Mouse (Mus musculus): Measurements from ENCODE around the gene Cbx2. TPM values are rescaled to one million over a fixed set of nuclear protein-coding genes. Genes with fewer than 3 reads are reported as not detected.

Gene Cbx2
- polyA plus RNA-seq, 1 experiment from 2014 or later: 81.0 TPM

GRCm38 (mm10) chr11:119037780-119038401, 15.1 kb downstream of the Cbx2 start:
- H3K27me3 ChIP-seq: peaks cover 77% of the 10 kb centered on the region
- WGBS: 2% methylated on average over 18 of the region's 18 CpGs
- no peak for ATAC-seq (ENCODE audit: low FRiP score, low read depth)
- H3K4me1 ChIP-seq: peaks cover 75% of the 10 kb centered on the region
- H3K27ac ChIP-seq (replicated peaks): no peak overlapping the region
- no peaks in the 10 kb centered on the region for H3K9me3 ChIP-seq
- peak overlapping the region; percentile 78 for H3K4me2 ChIP-seq (replicated peaks)
- no peak overlapping the region; the same call in 1 of the 2 replicates for H3K9ac ChIP-seq (replicated peaks)
- H3K4me3 ChIP-seq: peak overlapping the region; percentile 48
- peaks cover 9% of the 10 kb centered on the region for H3K36me3 ChIP-seq

DNA sequence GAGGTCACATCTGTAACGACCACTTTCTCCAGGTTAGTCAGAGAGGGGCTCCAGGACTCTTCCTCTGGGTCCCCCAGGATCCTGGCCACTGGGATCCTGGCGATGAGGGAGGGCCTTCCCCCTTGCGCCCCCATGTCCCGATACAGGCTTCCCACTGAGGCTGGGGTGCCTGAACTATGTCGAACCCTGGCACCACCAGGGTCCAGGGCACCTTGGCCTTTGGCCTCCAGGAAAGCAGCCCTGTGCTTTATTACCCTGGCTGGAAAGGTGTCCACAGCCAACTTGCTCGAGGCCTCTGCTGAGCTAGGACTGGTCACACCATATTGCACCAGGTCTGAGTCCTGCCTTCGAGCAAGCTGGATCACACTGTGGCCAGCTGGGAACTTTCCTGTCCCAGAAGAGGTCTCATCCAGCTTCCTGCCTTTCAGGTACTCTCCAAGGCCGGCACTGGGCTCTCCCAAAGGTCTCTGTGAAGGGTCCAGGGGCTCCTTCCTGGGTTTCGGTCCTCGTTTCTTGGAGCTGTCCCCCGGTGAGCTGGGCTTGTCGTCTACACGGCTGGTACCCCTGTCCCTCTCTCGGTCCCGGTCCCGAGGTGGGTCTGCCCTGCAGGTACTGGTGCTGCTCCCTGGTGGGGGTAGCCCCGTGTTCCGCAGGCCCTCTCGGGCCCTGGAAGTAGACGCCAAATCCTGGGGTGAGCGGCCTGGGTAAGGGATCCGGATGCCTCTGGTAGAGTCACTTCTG, 16.2 kb downstream of the Cbx2 start:
- Histone ChIP-seq H3K36me3 (peaks cover 9% of the 10 kb centered on the region), H3K4me1 (peaks cover 79% of the 10 kb centered on the region), H3K9ac (replicated peaks) (peak overlapping the region; percentile 85; the same call in 1 of the 2 replicates), H3K27me3 (peaks cover 86% of the 10 kb centered on the region), H3K4me2 (replicated peaks) (peak overlapping the region; percentile 78), H3K27ac (replicated peaks) (no peak overlapping the region), H3K4me3 (0 out of 2 replicates have a peak overlapping the region, but pooled peaks have one; percentile 66), H3K9me3 (no peaks in the 10 kb centered on the region)
- ATAC-seq (ENCODE audit: low FRiP score, low read depth): no peak
- WGBS: 23% methylated on average over 22 of the region's 22 CpGs

DNA sequence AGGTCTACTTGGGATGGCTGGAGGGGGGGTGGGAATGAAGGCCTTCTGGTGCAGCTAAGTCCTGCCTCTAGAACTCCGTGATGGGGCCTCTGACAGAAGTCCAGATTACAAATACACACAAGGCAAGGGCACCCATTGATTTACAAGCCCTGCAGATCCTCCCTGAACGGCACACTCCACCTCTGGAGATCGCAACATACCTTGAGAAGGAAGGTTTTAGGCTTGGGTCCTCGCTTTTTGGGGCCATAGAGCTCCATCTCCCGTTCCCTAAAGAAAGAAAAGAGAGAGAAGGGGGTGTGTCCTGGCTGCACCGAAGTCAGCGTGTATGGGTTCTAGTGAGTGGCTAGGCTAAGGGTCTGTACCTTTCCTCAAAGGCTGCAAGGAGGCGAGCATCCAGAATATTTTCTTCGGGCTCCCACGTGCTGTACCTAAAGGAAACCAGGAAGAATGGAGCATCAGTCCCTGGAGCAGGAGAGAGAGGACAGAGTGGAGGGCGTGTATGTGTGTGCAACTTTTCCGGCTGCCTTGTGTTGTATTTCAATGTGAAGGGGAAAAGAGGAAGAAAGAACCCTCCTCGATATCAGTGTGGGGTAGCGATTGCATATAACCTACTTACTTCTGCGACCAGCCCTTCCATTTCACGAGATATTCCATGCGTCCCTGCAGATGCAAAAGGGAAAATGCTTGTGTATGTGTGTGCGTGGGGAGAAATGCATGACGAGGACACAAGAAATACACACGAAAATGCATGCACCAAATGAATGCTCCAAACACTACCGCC, 17.2 kb downstream of the Cbx2 start:
- Histone ChIP-seq H3K9me3 (no peaks in the 10 kb centered on the region), H3K27me3 (peaks cover 86% of the 10 kb centered on the region), H3K4me3 (peak overlapping the region; percentile 66), H3K4me2 (replicated peaks) (peak overlapping the region; percentile 78), H3K9ac (replicated peaks) (peak overlapping the region; percentile 85), H3K4me1 (peaks cover 78% of the 10 kb centered on the region), H3K36me3 (peaks cover 9% of the 10 kb centered on the region), H3K27ac (replicated peaks) (peak overlapping the region; percentile 90)
- ATAC-seq (ENCODE audit: low FRiP score, low read depth): no peak
- WGBS: 3% methylated on average over 21 of the region's 21 CpGs

GRCm38 (mm10) chr11:119040600-119041324, 18.0 kb downstream of the Cbx2 start, which contains the start of gene Cbx8:
Gene Cbx8, minus strand, starts transcription at chr11:119040969.
- peak within 1 kb of the TSS; percentile 88 for H3K4me2 ChIP-seq (replicated peaks)
- peaks cover 9% of the 10 kb centered on the region for H3K36me3 ChIP-seq
- H3K9me3 ChIP-seq: no peaks in the 10 kb centered on the region
- peak within 1 kb of the TSS; percentile 66 for H3K4me3 ChIP-seq
- H3K9ac ChIP-seq (replicated peaks): peak within 1 kb of the TSS; percentile 85
- peaks cover 86% of the 10 kb centered on the region for H3K27me3 ChIP-seq
- under 1% methylated on average over 62 of the region's 63 CpGs for WGBS
- peak within 1 kb of the TSS; percentile 90 for H3K27ac ChIP-seq (replicated peaks)
- peaks cover 72% of the 10 kb centered on the region for H3K4me1 ChIP-seq
- ATAC-seq (ENCODE audit: low FRiP score, low read depth): peak; percentile 88

DNA sequence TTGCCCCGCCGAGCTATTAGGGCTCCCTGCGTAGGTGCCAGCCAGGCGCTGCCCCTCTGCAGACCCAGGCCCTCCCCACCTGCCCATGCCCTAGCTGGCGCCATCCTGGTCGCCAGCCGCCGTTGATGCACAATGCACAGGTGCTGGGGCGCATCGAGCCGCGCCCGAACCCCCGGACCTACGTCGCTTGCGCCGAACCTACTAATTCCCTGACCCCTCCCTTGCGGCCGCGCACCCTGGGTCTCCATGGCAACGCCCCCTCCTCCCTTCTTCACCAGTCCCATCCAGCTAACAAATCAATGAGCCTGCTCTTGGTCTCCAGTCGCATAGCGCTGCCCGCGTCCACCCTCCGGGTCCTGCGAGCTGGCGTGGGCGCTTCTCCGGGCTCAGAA, 18.6 kb downstream of the Cbx2 start:
- Histone ChIP-seq H3K9me3 (no peaks in the 10 kb centered on the region), H3K4me1 (peaks cover 68% of the 10 kb centered on the region), H3K4me3 (peak overlapping the region; percentile 66), H3K9ac (replicated peaks) (peak overlapping the region; percentile 74), H3K27me3 (peaks cover 86% of the 10 kb centered on the region), H3K36me3 (peaks cover 9% of the 10 kb centered on the region), H3K27ac (replicated peaks) (peak overlapping the region; percentile 88), H3K4me2 (replicated peaks) (peak overlapping the region; percentile 88)
- WGBS: 0% methylated on average over 30 of the region's 31 CpGs
- peak; percentile 71 for ATAC-seq (ENCODE audit: low FRiP score, low read depth)

DNA sequence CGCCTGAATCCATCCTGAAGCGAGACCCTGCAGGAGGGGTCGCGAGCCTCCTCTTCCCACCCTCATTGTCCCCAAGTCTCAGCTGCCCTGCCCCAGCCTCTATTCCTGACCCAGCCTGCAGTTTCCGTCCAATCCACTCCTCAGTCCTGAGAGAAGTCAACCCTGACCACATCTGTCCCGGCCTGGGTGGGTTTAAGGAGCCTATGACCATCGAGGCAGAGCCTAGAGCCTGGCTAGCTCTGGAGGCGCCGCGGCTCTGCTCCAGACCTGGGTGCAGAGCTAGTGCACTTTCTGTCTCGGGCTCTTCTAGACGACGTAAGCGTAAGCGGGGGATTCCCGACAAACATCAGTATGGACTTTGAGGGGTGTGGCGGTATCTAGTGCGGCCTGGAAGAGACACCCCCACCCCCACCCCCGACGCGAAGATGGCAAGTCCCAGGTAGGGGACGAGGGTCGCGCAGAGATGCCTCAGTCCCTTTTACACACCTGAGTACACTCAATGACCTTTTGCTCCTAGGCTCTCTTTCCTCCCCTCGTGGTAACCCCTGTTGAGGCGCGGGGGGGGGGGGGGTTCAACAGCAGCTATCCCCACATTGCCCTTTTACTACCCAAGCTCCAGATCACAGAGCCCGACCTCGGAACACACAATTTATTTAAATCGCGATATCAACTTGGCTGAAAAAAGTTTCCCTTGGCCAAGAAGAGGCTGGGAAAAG, 19.1 kb downstream of the Cbx2 start:
- 1% methylated on average over 31 of the region's 31 CpGs for WGBS
- H3K9ac ChIP-seq (replicated peaks): peak overlapping the region; percentile 74
- ATAC-seq (ENCODE audit: low FRiP score, low read depth): peak; percentile 13; the same call in 1 of the 2 replicates
- peaks cover 87% of the 10 kb centered on the region for H3K27me3 ChIP-seq
- peak overlapping the region; percentile 88 for H3K4me2 ChIP-seq (replicated peaks)
- H3K27ac ChIP-seq (replicated peaks): peak overlapping the region; percentile 88
- peaks cover 70% of the 10 kb centered on the region for H3K4me1 ChIP-seq
- peak overlapping the region; percentile 66 for H3K4me3 ChIP-seq
- peaks cover 9% of the 10 kb centered on the region for H3K36me3 ChIP-seq
- no peaks in the 10 kb centered on the region for H3K9me3 ChIP-seq

DNA sequence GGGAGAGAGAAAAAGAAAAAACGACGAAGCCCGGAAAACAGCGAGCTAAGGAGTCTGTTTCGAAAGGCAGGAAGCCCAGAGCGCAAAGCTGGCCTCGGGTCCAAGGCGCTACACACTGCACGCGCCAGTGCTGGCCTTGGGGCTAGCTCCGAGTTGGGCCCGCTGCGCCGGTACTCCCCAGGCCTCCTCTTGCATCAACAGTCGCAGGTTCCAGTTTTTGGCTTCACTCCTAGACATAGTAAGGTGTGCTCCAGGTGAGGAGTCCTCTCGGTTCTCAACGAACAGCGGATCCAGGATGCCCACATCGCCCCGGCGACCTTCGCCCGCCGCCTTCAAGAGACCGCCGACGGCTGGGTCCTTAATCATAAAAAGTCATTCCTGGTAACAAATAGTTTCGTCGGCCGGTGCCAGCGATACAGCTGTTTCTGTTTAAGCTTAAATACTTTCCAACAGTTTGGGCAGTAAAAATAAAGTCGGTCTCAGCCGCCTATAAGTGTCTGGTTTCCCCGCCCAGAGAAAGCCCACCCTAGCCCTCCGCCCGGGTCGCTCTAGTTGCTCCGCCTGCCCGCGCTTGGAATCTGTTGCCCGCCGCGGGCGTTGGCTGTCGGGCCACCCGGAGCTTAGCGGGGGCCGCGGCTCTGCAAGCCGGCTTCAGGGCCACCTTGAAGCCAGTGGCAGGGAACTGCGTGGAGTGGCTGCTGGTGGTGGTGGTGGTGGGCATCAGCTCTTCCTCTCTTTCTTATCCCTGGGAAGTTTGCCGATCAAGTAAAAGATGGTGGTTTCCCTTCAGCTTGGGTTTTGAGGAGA, 19.9 kb downstream of the Cbx2 start:
- H3K4me2 ChIP-seq (replicated peaks): peak overlapping the region; percentile 12; the same call in 1 of the 2 replicates
- peaks cover 87% of the 10 kb centered on the region for H3K27me3 ChIP-seq
- WGBS: under 1% methylated on average over 52 of the region's 52 CpGs
- no peaks in the 10 kb centered on the region for H3K9me3 ChIP-seq
- no peak for ATAC-seq (ENCODE audit: low FRiP score, low read depth)
- H3K36me3 ChIP-seq: peaks cover 9% of the 10 kb centered on the region
- peaks cover 70% of the 10 kb centered on the region for H3K4me1 ChIP-seq
- H3K4me3 ChIP-seq: peak overlapping the region; percentile 66; the same call in 1 of the 2 replicates
- no peak overlapping the region for H3K27ac ChIP-seq (replicated peaks)
- H3K9ac ChIP-seq (replicated peaks): no peak overlapping the region

- no peaks in the 10 kb centered on the region for H3K9me3 ChIP-seq
- peaks cover 71% of the 10 kb centered on the region for H3K4me1 ChIP-seq
- H3K36me3 ChIP-seq: peaks cover 9% of the 10 kb centered on the region
- H3K27me3 ChIP-seq: peaks cover 87% of the 10 kb centered on the region
- no peak overlapping the region for H3K4me2 ChIP-seq (replicated peaks)
- no peak overlapping the region for H3K27ac ChIP-seq (replicated peaks)
- 2% methylated on average over 4 of the region's 4 CpGs for WGBS
- H3K9ac ChIP-seq (replicated peaks): no peak overlapping the region
- 0 out of 2 replicates have a peak overlapping the region, but pooled peaks have one; percentile 18 for H3K4me3 ChIP-seq
- no peak for ATAC-seq (ENCODE audit: low FRiP score, low read depth)
These were observed 20.4 kb downstream of the Cbx2 start for GRCm38 (mm10) chr11:119043273-119043540.

- WGBS: 4% methylated on average over 10 of the region's 10 CpGs
- H3K4me2 ChIP-seq (replicated peaks): 0 out of 2 replicates have a peak overlapping the region, but pooled peaks have one; percentile 13
- H3K36me3 ChIP-seq: peaks cover 5% of the 10 kb centered on the region
These were observed 21.2 kb downstream of the Cbx2 start for GRCm38 (mm10) chr11:119043761-119044550.

More at GRCm38 (mm10) chr11:119043761-119044550, 21.2 kb downstream of the Cbx2 start:
- Histone ChIP-seq H3K9ac (replicated peaks) (no peak overlapping the region), H3K9me3 (no peaks in the 10 kb centered on the region), H3K27me3 (peaks cover 87% of the 10 kb centered on the region), H3K4me3 (no peak overlapping the region), H3K27ac (replicated peaks) (no peak overlapping the region), H3K4me1 (peaks cover 69% of the 10 kb centered on the region)
- no peak for ATAC-seq (ENCODE audit: low FRiP score, low read depth)
